Comparison of ENCODE assay signal across 25 mouse cellular contexts in the genomic region with DNA sequence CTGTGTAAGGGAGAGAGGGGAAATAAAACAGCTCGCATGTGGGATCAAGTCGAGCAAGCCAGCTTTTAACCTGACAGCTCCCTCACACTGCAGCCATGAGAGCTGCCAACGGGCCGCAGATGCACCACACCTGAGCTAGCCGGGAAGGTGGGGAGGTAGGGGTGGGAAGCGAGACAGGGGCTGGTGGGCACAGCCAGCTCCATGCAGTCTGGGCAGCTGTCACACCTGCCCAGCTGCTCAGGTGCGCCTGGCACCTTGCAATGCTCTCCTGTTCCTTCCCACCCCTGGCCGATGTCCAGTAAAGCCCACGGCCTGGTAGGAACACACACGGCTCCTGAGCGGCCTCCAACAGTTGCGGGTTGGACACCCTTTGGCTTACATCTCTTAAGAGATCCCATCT. TPM values are rescaled to one million over a fixed set of nuclear protein-coding genes. Genes with fewer than 3 reads are reported as not detected.
DNase-seq lines count a peak whose midpoint lies in the region; ATAC-seq and TF ChIP-seq lines count a peak whose summit lies in the region.
"Had no signal": no experiment of that assay in that cellular context is flagged by ENCODE, and none has a peak within 500 bp of the region (broad histone marks: within the 10 kb centered on the region; RNA-seq: fewer than 3 reads in every experiment).

No protein-coding gene starts in this region.

- 85% methylated on average over 12 of the region's 12 CpGs for WGBS in hindbrain, embryonic 13.5 days
- 86% methylated on average over 12 of the region's 12 CpGs for WGBS in hindbrain, embryonic 10.5 days
- WGBS in midbrain, embryonic 15.5 days, result 83% methylated on average over 12 of the region's 12 CpGs
- 92% methylated on average over 12 of the region's 12 CpGs for WGBS in midbrain, embryonic 13.5 days
- WGBS in hindbrain, postnatal 0 days, result 82% methylated on average over 12 of the region's 12 CpGs

- TF ChIP-seq CTCF in hindbrain, postnatal 0 days (IDR thresholded peaks at IDR 0.05; ENCODE audit: low read depth), result no peak

- H3K4me2 ChIP-seq in hindbrain, embryonic 13.5 days, result no peak overlapping the region
- no peak overlapping the region for H3K4me2 ChIP-seq in midbrain, embryonic 15.5 days
- H3K4me2 ChIP-seq in midbrain, embryonic 13.5 days (replicated peaks), result no peak overlapping the region
- no peak overlapping the region for H3K4me2 ChIP-seq in hindbrain, postnatal 0 days (ENCODE audit: low read depth, low read length)
- H3K4me2 ChIP-seq: embryonic facial prominence, embryonic 12.5 days; forebrain, embryonic 15.5 days; heart, embryonic 13.5 days had no signal

- DNase-seq in cerebellum, adult 11-12 months, result peak; percentile 29
- no peak for DNase-seq in cerebellum, adult 8-10 months
- DNase-seq in hindbrain, embryonic 10.5 days (ENCODE audit: low spot score), result no peak
- no peak for DNase-seq in hindbrain, postnatal 0 days (ENCODE audit: low spot score)
- no peak for DNase-seq in liver
- DNase-seq: adrenal gland, postnatal 10 days; B cell, adult 2 months; gastrocnemius, postnatal 36 days; heart, adult 11 months; heart, postnatal 36 days had no signal

- no peak overlapping the region for H3K4me3 ChIP-seq in hindbrain, embryonic 13.5 days
- H3K4me3 ChIP-seq in hindbrain, embryonic 10.5 days, result no peak overlapping the region
- no peak overlapping the region for H3K4me3 ChIP-seq in midbrain, embryonic 15.5 days
- H3K4me3 ChIP-seq in midbrain, embryonic 13.5 days (replicated peaks), result no peak overlapping the region
- no peak overlapping the region for H3K4me3 ChIP-seq in hindbrain, postnatal 0 days (ENCODE audit: low read length)
- H3K4me3 ChIP-seq: embryonic facial prominence, embryonic 12.5 days; forebrain, embryonic 15.5 days; heart, embryonic 13.5 days had no signal

- H3K9me3 ChIP-seq in hindbrain, embryonic 13.5 days, result no peaks in the 10 kb centered on the region
- no peaks in the 10 kb centered on the region for H3K9me3 ChIP-seq in hindbrain, embryonic 10.5 days
- no peaks in the 10 kb centered on the region for H3K9me3 ChIP-seq in midbrain, embryonic 15.5 days
- no peaks in the 10 kb centered on the region for H3K9me3 ChIP-seq in midbrain, embryonic 13.5 days
- H3K9me3 ChIP-seq in hindbrain, postnatal 0 days (ENCODE audit: low read length), result no peaks in the 10 kb centered on the region
- H3K9me3 ChIP-seq: embryonic facial prominence, embryonic 12.5 days; forebrain, embryonic 15.5 days had no signal

- no peaks in the 10 kb centered on the region for H3K27me3 ChIP-seq in hindbrain, embryonic 13.5 days
- H3K27me3 ChIP-seq in hindbrain, embryonic 10.5 days (ENCODE audit: insufficient read depth, poor library complexity, severe bottlenecking), result no peaks in the 10 kb centered on the region; the same call in 1 of the 2 replicates
- H3K27me3 ChIP-seq in midbrain, embryonic 15.5 days (replicated peaks), result no peaks in the 10 kb centered on the region
- H3K27me3 ChIP-seq in midbrain, embryonic 13.5 days, result no peaks in the 10 kb centered on the region
- H3K27me3 ChIP-seq in hindbrain, postnatal 0 days (ENCODE audit: insufficient read depth, low read length), result no peaks in the 10 kb centered on the region
- H3K27me3 ChIP-seq: embryonic facial prominence, embryonic 12.5 days; forebrain, embryonic 15.5 days had no signal

- no peaks in the 10 kb centered on the region for H3K36me3 ChIP-seq in hindbrain, embryonic 13.5 days
- H3K36me3 ChIP-seq in hindbrain, embryonic 10.5 days, result no peaks in the 10 kb centered on the region
- H3K36me3 ChIP-seq in midbrain, embryonic 15.5 days (replicated peaks), result no peaks in the 10 kb centered on the region
- no peaks in the 10 kb centered on the region for H3K36me3 ChIP-seq in midbrain, embryonic 13.5 days
- H3K36me3 ChIP-seq in hindbrain, postnatal 0 days (ENCODE audit: insufficient read depth, low read length), result no peaks in the 10 kb centered on the region
- H3K36me3 ChIP-seq: embryonic facial prominence, embryonic 12.5 days; forebrain, embryonic 15.5 days; heart, embryonic 13.5 days had no signal

- ATAC-seq in hindbrain, embryonic 13.5 days (ENCODE audit: low FRiP score), result no peak
- ATAC-seq in midbrain, embryonic 15.5 days (replicated peaks), result no peak
- no peak for ATAC-seq in midbrain, embryonic 13.5 days
- ATAC-seq in hindbrain, postnatal 0 days, result 0 out of 2 replicates have a peak, but pooled peaks have one; percentile 42
- ATAC-seq: CD4-positive, CD25-positive, alpha-beta regulatory T cell, adult 4 months; forebrain, embryonic 15.5 days; intestine, embryonic 16.5 days had no signal

- H3K9ac ChIP-seq in hindbrain, embryonic 13.5 days, result no peak overlapping the region
- no peak overlapping the region for H3K9ac ChIP-seq in midbrain, embryonic 15.5 days
- H3K9ac ChIP-seq in midbrain, embryonic 13.5 days (replicated peaks), result no peak overlapping the region
- H3K9ac ChIP-seq in hindbrain, postnatal 0 days (replicated peaks; ENCODE audit: low read length), result no peak overlapping the region
- H3K9ac ChIP-seq: embryonic facial prominence, embryonic 12.5 days; forebrain, embryonic 15.5 days; heart, embryonic 13.5 days had no signal

- H3K27ac ChIP-seq in hindbrain, embryonic 13.5 days, result peak overlapping the region; percentile 66
- no peak overlapping the region for H3K27ac ChIP-seq in hindbrain, embryonic 10.5 days
- peak overlapping the region; percentile 17; the same call in 1 of the 2 replicates for H3K27ac ChIP-seq in midbrain, embryonic 15.5 days
- no peak overlapping the region for H3K27ac ChIP-seq in midbrain, embryonic 13.5 days
- peak overlapping the region; percentile 62 for H3K27ac ChIP-seq in hindbrain, postnatal 0 days
- H3K27ac ChIP-seq: embryonic facial prominence, embryonic 12.5 days; forebrain, embryonic 15.5 days; heart, embryonic 13.5 days had no signal

- peaks cover 19% of the 10 kb centered on the region for H3K4me1 ChIP-seq in hindbrain, embryonic 13.5 days (replicated peaks)
- no peaks in the 10 kb centered on the region for H3K4me1 ChIP-seq in hindbrain, embryonic 10.5 days (replicated peaks)
- H3K4me1 ChIP-seq in midbrain, embryonic 15.5 days, result peaks cover 4% of the 10 kb centered on the region; the same call in 1 of the 2 replicates
- peaks cover 4% of the 10 kb centered on the region; the same call in 1 of the 2 replicates for H3K4me1 ChIP-seq in midbrain, embryonic 13.5 days (replicated peaks)
- peaks cover 12% of the 10 kb centered on the region for H3K4me1 ChIP-seq in hindbrain, postnatal 0 days (ENCODE audit: insufficient read depth, low read length)
- H3K4me1 ChIP-seq: forebrain, embryonic 15.5 days had no signal

RNA-seq across cellular contexts. Expression of a gene that starts 57.5 kb away (rescaled TPM):
- not detected in 2 replicates for polyA plus RNA-seq in hindbrain, embryonic 13.5 days (2015; fragmentation: Nextera tagmentation; extraction: Ambion mirVana)
- not detected in 2 replicates for polyA plus RNA-seq in hindbrain, embryonic 10.5 days (2016; fragmentation: Nextera tagmentation; extraction: Ambion mirVana)
- not detected in 2 replicates for polyA plus RNA-seq in midbrain, embryonic 15.5 days (2015; fragmentation: Nextera tagmentation; extraction: Ambion mirVana)
- polyA plus RNA-seq in midbrain, embryonic 13.5 days (2015; fragmentation: Nextera tagmentation; extraction: Ambion mirVana), result not detected in 2 replicates
- not detected in 2 replicates for total RNA-seq in hindbrain, postnatal 0 days (2014; rRNA removed)
- polyA plus RNA-seq in hindbrain, postnatal 0 days (2015; fragmentation: Nextera tagmentation; extraction: Ambion mirVana), result not detected in 2 replicates
- total RNA-seq: adrenal gland, postnatal 10 days; adrenal gland, postnatal 4 days; common myeloid progenitor, adult 5-6 weeks; gastrocnemius, adult 8-10 months; gastrocnemius, postnatal 36 days; heart, postnatal 36 days; MEL had no signal
- polyA plus RNA-seq: brain, embryonic 14.5 days; CD4-positive, CD25-positive, alpha-beta regulatory T cell, adult 4 months; embryonic facial prominence, embryonic 12.5 days; forebrain, embryonic 11.5 days; forebrain, embryonic 15.5 days; heart, embryonic 13.5 days; heart, postnatal 0 days; intestine, embryonic 16.5 days had no signal

Comparison
In these comparisons a context has a peak if more than half of its experiments do, and no peak if none do; other contexts are left out.
1. H3K27ac ChIP-seq: peak in hindbrain, embryonic 13.5 days (single experiment), midbrain, embryonic 15.5 days (single experiment) and hindbrain, postnatal 0 days (single experiment); none in hindbrain, embryonic 10.5 days (single experiment) and midbrain, embryonic 13.5 days (single experiment).